Mouse (Mus musculus) small intestine, adult 2 months (tissue): ENCODE measurements around the gene Atraid. TPM values are rescaled to one million over a fixed set of nuclear protein-coding genes. Genes with fewer than 3 reads are reported as not detected.

Source experiments
- H3K27ac ChIP-seq: fragments of 200-500 bp; 2 replicates; pipeline ENCODE4 v1.5.1; 2012; ENCODE audit warnings: low read depth, low read length, control low read depth, inconsistent platforms; ENCODE audit not compliant: insufficient read depth
- H3K27me3 ChIP-seq: fragments of 200-500 bp; 2 replicates; pipeline ENCODE4 v1.6.1; 2012; ENCODE audit warnings: mild to moderate bottlenecking, moderate library complexity, low read length, inconsistent platforms; ENCODE audit not compliant: control insufficient read depth, insufficient read depth
- H3K36me3 ChIP-seq: fragments of 200-500 bp; 2 replicates; pipeline ENCODE4 v1.6.1; 2012; ENCODE audit warnings: mild to moderate bottlenecking, low read length, control low read depth, inconsistent platforms; ENCODE audit not compliant: control insufficient read depth, insufficient read depth
- H3K4me1 ChIP-seq: fragments of 200-500 bp; 2 replicates; pipeline ENCODE4 v1.6.1; 2012; ENCODE audit warnings: low read length, inconsistent platforms, mixed read lengths; ENCODE audit not compliant: control insufficient read depth, insufficient read depth, insufficient read length
- H3K4me3 ChIP-seq: fragments of 200-500 bp; 2 replicates; pipeline ENCODE4 v1.5.1; 2012; ENCODE audit warnings: low read depth, mild to moderate bottlenecking, control low read depth, inconsistent platforms, low read length, moderate library complexity
- CTCF ChIP-seq: fragments of 200-500 bp; IDR thresholded peaks from 2 replicates; pipeline ENCODE4 v1.5.1; 2012; ENCODE audit warnings: low read depth, mild to moderate bottlenecking, control low read depth, inconsistent platforms, low read length, moderate library complexity, mixed read lengths; ENCODE audit not compliant: insufficient replicate concordance, insufficient read length; ENCODE audit errors: extremely low read depth
- POLR2A ChIP-seq: fragments of 200-500 bp; IDR thresholded peaks from 2 replicates; pipeline ENCODE4 v1.6.1; 2012; ENCODE audit warnings: low read depth, mild to moderate bottlenecking, control low read depth, inconsistent platforms, low read length, moderate library complexity
- WGBS: fragments of 180-500 bp; shearing (Covaris S2); methylation state at CpG from one replicate; pipeline ENCODE4 v1.1.7; 2018; 5-methylcytosine and 5-hydroxymethylcytosine counted together
- polyA plus RNA-seq: library from polyadenylated mRNA; depleted of rRNA; stranded (reverse); fragments of >200 nt; gene quantifications from 2 replicates; pipeline ENCODE4 v1.2.3, GENCODE M21; 2012

Atraid gene
- polyA plus RNA-seq, 1 experiment: 51.4 TPM

DNA sequence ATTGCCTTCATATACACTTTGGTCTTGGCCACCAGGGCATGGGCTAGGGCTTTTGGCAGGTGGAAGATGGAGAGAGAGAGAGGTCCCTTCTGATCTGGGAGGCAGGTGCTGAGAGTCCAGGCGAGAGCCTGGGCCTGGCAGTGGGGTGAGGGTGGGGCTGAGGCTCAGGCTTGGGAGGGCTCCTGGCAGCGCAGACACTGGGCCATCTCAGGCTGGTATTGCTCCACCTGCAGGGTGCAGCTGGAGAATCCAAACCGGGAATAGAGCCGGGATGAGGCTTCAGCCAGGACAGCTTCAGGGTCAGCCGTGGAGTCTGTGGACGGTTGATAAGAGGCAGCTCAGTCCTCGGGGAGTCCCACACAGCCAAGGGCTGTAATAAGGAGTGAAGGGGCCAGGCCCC is 38.5 kb downstream of the Atraid start:
- peaks cover 13% of the 10 kb centered on the region for H3K27me3 ChIP-seq
- H3K27ac ChIP-seq: no peak overlapping the region
- 25% methylated on average over 7 of the region's 7 CpGs for WGBS
- peaks cover 2% of the 10 kb centered on the region; the same call in 1 of the 2 replicates for H3K4me1 ChIP-seq
- H3K36me3 ChIP-seq: no peaks in the 10 kb centered on the region
- TF ChIP-seq POLR2A (no peak), CTCF (no peak)
- no peak overlapping the region for H3K4me3 ChIP-seq

DNA sequence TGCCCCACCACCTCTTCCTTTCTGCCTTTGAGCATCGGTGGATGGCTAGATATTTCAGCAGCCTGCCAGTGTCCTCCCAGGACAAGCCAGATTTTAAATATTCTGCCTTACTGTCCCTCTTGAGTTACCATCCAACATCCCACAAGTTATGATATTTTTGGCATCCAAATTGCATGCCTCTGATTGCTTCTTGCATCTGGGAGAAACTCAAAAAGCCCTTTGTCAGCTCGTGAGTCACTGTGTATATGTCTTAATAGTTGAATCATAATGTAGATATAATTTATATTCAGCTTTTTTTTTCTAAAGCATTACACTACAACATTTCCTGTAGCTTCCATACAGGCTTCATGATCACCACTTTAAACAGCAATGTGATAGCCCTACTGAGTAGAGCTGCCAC is 39.0 kb downstream of the Atraid start:
- TF ChIP-seq CTCF (no peak), POLR2A (no peak)
- Histone ChIP-seq H3K4me1 (peaks cover 2% of the 10 kb centered on the region; the same call in 1 of the 2 replicates), H3K27me3 (peaks cover 19% of the 10 kb centered on the region), H3K27ac (no peak overlapping the region), H3K36me3 (no peaks in the 10 kb centered on the region), H3K4me3 (no peak overlapping the region)
- WGBS: 71% methylated on average over 2 of the region's 2 CpGs

DNA sequence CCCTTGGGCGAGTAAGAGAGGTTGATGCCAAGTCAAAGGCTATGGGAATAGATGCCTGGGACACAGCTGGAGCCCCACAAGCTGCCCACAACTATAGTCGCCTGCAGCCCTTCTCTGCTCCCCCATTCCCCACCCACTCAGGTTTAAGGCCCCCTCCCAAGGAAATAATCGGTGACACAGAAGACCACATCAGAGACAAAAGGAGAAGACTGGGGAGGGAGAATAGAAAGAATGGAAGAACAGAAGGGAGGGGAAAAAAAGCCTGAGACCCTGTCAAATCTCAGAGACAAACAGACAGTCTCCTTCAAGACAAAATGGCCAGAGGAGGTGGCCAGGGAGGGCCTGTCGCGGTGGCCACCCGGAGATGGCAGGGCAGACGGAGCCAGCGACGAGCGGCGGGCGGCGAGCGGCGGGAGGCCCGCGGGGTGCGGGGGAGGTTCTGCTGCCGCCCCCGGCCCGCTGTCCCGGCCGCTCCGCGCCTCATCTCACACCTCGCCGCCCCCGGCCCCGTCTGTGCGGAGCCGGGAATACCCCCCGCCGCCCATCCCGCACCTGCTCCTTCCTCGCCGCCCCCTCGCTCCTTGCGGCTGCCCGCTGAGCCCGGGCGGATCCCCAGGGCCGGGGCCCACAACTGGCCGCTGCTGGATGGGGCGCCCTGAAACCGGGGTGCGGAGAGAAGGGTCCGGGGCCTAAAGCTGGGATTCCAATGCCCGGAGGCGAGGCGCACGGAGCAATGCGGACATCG is 44.3 kb downstream of the Atraid start:
- Histone ChIP-seq H3K4me1 (peaks cover 16% of the 10 kb centered on the region), H3K27me3 (peaks cover 58% of the 10 kb centered on the region), H3K4me3 (peak overlapping the region; percentile 64), H3K36me3 (no peaks in the 10 kb centered on the region), H3K27ac (no peak overlapping the region)
- TF ChIP-seq POLR2A (no peak), CTCF (no peak)
- WGBS: 6% methylated on average over 53 of the region's 53 CpGs

DNA sequence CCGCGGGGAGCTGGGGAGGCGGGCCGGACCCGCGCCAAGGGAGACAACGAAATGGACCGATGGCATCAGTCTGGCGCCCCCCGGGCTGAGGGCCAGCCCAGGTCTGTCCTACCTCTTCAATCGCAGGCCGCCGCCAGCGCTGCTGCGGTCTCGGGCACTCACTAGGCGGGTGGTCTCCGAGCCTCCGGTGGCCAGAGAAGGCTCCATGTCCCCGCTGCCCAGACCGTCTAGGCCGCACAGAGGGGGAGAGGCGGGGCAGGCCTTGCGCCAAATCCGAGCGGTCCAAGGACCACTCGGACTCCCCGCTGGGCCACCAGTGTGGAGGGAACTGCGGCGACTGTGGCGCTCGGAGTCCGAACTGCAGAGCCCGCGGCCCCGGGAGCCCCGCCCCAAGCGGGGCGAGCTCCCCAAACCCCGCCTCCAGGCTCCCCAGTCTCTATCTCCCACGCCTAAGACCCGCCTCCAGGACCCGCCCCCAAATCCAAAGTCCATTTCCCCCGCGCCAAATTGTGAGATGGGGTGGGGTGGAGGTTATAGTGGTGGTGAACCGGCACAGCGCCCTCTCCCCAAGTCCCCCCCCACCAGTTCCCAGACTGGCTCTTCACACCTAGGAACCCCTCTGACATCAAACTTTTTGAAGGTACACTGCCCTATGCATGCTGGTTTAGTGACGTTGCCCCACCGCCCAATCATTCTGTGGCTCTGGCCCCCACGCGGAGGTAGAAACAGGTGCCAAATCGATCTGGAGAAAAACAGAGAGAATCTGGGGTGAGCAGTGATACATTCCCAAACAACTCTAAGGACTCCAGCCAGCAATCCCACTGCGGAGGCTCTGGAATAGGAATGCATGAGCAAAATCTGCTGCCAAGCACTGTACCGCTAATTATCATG is 45.3 kb downstream of the Atraid start:
- TF ChIP-seq CTCF (no peak), POLR2A (no peak)
- peaks cover 16% of the 10 kb centered on the region for H3K4me1 ChIP-seq
- no peaks in the 10 kb centered on the region for H3K36me3 ChIP-seq
- peaks cover 58% of the 10 kb centered on the region for H3K27me3 ChIP-seq
- peak overlapping the region; percentile 64 for H3K4me3 ChIP-seq
- WGBS: 2% methylated on average over 50 of the region's 54 CpGs
- H3K27ac ChIP-seq: no peak overlapping the region

DNA sequence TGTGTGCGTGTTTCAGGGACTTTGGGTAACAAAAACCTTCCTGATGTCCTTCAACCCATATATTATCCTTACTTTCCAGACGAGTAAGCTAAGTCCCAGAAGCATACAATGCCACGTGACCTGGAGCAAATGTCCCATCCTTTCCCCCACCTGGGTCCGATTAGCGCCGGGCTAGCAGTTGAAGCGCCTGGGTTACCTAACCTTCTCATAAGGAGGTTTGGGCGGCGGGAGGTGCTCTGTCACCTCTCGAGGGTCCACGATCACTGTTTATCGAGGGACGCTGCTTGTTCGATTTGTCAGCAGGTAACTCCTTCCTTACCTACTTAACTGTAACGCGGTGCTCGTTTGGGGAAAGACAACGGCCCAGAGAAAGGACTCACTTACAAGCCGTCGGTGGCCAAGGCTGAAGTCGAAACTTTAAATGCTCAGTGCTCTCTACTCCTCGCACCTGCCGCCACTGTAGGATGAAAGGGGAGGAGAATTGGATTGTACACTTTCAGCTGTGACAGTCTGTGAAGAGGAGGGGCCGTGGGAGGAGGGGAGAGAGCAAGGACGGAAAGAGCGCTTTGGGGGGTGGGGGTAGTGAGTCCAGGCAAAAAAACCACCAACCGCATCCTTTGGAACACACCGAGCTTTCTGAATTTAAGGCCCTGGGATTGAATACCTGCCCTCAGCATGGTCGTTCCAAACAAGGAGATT is 46.1 kb downstream of the Atraid start:
- H3K36me3 ChIP-seq: no peaks in the 10 kb centered on the region
- peak overlapping the region; percentile 47 for H3K4me3 ChIP-seq
- H3K27ac ChIP-seq: no peak overlapping the region
- peaks cover 58% of the 10 kb centered on the region for H3K27me3 ChIP-seq
- 2% methylated on average over 29 of the region's 29 CpGs for WGBS
- TF ChIP-seq POLR2A (no peak), CTCF (no peak)
- H3K4me1 ChIP-seq: peaks cover 16% of the 10 kb centered on the region

DNA sequence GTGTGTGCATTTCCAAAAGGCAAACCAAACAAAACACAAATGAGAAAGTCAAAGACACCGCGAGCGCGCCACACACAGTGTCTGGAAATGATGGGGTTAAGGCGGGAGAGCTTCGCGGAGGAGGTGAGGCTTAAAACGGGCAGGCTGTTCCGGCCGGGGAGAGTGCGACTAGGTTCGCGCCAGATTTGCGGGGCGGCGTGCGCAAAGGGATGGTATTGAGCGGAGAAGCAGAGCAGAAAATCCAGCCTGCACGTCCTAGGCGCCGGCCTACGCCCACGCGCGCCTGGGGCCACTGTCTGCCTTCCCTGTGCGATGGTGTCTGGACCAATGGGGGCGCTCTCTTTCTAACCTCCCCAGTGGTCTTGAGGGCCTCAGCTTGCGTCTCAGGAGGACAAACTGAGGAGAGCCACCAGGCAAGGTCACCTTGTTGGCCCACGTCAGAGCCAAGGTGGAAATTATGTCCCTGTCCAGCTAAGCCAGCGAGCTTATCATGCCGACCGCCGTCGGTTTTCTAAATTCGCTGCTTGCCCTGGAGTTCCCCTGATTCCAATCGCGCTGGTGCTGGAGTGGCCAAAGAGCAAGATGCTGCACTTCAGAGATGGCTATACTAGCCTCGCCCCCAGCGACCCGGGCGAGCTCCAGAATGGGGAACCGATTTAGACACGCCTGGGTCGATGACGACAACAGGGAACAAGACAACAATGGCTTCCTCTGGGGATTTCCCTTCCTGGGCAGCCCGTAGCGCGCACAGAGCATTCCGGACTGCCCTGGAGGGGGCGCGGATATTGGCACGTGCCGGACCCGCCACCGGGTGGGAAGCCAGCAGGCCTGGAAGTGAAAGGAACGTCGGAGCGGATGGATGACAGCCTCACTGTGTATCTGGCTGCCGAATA is 46.9 kb downstream of the Atraid start:
- Histone ChIP-seq H3K4me1 (peaks cover 16% of the 10 kb centered on the region), H3K4me3 (peak overlapping the region; percentile 47), H3K27me3 (peaks cover 58% of the 10 kb centered on the region), H3K36me3 (no peaks in the 10 kb centered on the region), H3K27ac (no peak overlapping the region)
- WGBS: under 1% methylated on average over 59 of the region's 59 CpGs
- no peak for TF ChIP-seq POLR2A
- no peak for TF ChIP-seq CTCF
